Mouse (Mus musculus): Measurements from ENCODE around the gene Krtap28-10.
"Not testable (repeated sequence)": the region's sequence is repeated elsewhere in the genome, so short reads cannot be mapped to it uniquely, and the experiment has no call there.

The Krtap28-10 gene

GRCm38 (mm10) chr1:83014477-83014876, 27.8 kb downstream of the Krtap28-10 start:
- DNase-seq (ENCODE audit: low read depth): no peak

DNA sequence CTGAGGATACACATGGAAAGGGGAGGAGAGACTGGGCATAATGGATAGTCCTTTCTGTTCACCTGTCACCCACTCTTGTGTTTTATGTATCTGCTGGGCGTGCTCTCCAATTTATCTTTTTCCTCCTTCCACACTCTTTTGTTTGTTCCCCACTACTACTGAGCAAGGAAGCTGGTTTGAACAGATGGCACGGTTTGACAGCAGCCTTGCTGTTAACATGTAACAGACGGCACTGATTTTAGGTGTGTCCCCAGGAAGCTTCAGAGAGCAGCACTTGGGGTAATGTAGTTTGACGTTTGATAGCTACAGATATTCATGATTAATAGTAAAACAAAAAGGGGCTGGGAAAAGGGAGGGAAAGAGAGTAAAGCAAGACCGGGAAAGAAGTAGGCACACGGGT, 34.8 kb downstream of the Krtap28-10 start:
- DNase-seq (ENCODE audit: low read depth): no peak

DNA sequence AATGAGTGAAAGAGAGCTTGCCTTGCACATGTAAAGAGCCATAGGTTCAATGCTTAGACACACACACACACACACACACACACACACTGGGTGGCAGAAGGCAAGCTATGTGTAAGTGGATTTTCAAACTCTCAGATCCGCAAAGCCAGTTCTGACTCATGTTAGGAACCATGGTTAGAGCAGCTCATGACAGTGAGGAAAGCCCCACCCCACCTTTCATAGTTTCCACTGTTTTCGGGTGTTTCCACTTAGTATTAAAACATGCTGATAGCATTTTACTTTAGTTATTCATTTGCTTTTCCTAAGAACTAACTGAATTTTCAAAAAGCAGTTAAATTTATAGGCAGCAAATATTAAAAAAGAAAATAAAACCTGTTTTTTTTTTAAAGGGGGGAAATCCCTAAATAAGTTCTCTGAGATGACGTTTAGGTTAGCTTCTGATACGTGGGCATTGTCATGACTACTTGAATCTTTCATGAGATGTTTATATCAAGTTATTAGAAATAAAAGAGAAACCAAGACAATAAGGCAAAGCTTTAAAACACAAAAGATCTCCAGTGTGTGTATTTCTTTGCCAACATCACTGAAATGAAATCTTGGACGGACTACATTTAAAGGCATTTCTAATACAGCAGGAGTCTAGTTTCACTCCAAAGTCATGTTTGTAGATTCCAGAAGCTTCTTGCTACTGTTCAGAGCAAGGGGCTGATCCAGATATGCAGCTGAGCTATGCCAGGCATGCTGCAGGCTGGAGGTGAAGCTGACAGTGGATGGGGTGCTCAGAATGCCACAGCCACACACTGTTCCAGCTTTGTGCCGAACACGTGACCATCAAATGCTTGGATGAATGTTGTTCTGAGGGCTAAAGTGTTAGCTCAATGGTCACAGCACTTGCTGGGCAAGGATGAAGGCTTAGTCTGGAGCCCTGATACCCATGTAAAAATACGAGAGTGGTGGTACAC, 35.8 kb downstream of the Krtap28-10 start:
- DNase-seq (ENCODE audit: low read depth): no peak

DNA sequence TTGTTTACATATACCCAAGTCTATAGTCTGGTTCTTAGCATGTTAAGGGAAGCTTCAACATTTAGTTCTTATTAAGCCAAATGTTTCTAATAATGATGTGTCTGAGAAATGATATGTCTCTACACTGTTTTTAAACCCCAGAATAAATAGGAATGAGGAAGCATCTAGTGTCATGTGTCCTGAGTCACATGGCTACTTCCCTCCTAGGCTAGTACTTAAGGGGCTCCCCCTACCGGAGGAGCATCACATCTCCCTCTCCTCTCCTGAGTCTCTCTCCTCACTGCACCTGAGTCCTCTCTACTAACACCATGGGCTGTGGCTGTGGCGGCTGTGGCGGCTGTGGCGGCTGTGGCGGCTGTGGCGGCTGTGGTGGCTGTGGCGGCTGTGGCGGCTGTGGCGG, 42.0 kb downstream of the Krtap28-10 start, which contains the start of gene Gm47959:
TSS of gene Gm47959 (plus strand) at position 243 of the 400 bp plus-strand sequence.
- DNase-seq (ENCODE audit: low read depth): not testable (repeated sequence)

DNA sequence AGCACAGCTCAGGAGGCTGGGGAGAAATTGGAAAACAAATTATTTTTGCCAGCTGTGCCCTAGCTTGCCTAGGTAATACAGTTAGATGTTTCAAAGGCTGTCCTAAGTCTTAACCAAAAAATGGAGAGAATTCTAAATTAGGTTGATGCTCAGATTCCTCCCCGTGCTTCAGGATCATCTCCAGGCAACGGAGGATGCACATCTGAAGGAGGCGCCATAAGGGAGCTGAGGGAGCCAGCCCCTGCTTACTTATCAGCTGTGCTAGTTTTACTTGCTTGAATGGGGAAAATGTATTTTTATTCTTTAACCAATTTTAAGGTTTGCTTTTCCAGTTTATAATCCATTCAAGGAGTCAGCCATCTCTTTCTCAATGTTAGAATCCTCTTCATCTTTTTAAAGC, 48.3 kb downstream of the Krtap28-10 start:
- DNase-seq (ENCODE audit: low read depth): no peak

- no peak for DNase-seq (ENCODE audit: low read depth)
Measured at GRCm38 (mm10) chr1:82992093-82992492, 50.2 kb downstream of the Krtap28-10 start.

DNA sequence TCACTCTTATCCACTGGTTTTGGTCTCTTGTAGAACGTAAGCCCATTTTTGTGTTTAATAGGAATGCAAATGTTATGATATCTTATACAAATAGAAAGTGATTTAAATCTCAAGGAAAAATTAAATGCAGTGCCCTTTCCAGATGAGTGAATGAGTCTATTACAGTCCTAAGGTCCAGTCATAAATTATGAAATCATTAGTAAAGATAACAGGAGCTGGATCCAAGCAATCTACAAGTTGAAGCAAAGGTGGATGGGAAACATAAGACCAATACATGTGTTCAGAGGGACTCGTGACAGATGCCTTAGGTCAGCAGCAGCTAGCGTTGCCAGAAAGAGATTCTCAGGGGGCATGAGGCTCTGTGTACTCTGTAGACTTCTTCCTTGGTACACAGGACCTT, 50.7 kb downstream of the Krtap28-10 start:
- no peak for DNase-seq (ENCODE audit: low read depth)

All from c-Kit-positive CD71-negative TER-119-negative erythroid progenitor cells, embryonic 14.5 days (primary cell).